Mouse (Mus musculus): ENCODE data around the gene Mri1. TPM values are rescaled to one million over a fixed set of nuclear protein-coding genes. Genes with fewer than 3 reads are reported as not detected.

The Mri1 gene
- polyA plus RNA-seq, 1 experiment: 13.0 TPM

GRCm38 (mm10) chr8:84255858-84256257, 1.3 kb downstream of the Mri1 start:
- peak overlapping the region; percentile 87; the same call in 1 of the 2 replicates for H3K4me3 ChIP-seq (ENCODE audit: insufficient read depth, low read depth, low read length)
- H3K27ac ChIP-seq (replicated peaks; ENCODE audit: low read depth, low read length): no peak overlapping the region
- peaks cover 8% of the 10 kb centered on the region for H3K4me1 ChIP-seq (ENCODE audit: control insufficient read depth, insufficient read depth, insufficient read length, low read length)

DNA sequence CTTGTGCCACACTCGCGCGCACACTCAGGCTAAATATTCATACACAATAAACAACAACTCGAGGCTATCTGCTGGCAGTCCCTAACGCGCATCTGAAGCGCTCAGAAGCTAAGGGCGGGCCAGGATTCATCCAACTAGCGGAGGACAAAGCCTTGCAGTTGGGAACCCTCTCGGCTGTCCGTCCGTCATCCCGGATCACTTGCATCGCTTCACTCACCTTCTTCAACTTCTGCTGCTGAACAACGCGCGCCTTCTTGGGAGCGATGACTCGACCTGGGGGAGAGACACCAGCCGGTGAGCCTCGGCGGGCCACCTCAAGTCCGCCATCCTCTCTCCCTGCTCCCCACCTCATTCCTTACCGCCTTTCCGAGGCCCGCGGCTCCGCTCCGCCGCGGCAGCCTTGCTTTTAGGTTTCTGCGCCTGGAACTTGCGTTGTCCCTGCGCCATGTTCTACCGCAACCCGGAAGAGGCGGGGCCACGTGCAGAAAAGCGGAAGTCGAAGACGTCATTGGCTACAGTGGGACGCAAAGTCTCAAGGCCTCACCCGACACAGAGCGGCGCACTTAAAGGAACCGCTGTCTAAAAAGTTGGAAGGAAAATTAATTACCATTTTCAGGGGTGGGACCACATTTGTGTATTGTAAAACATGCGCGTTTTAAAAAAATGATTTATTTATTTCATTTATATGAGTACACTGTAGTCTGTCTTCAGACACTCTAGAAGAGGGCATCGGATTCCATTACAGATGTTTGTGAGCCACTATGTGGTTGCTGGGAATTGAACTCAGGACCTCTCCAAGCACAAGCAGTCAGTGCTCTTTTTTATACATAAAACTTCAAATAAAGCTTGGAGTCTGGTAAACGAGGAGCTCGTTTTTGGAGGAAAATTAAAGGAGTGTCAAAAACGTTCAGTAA, 7.6 kb downstream of the Mri1 start, which contains the start of gene D8Ertd738e:
Gene D8Ertd738e (minus strand): TSS at position 463 of the 914 bp plus-strand sequence.
- peaks cover 3% of the 10 kb centered on the region for H3K4me1 ChIP-seq (ENCODE audit: control insufficient read depth, insufficient read depth, insufficient read length, low read length)
- H3K4me3 ChIP-seq (ENCODE audit: insufficient read depth, low read depth, low read length): peak within 1 kb of the TSS; percentile 96
- H3K27ac ChIP-seq (replicated peaks; ENCODE audit: low read depth, low read length): peak within 1 kb of the TSS; percentile 91

- H3K4me1 ChIP-seq (ENCODE audit: control insufficient read depth, insufficient read depth, insufficient read length, low read length): no peaks in the 10 kb centered on the region
- no peak overlapping the region for H3K4me3 ChIP-seq (ENCODE audit: insufficient read depth, low read depth, low read length)
- no peak overlapping the region for H3K27ac ChIP-seq (replicated peaks; ENCODE audit: low read depth, low read length)
Measured at GRCm38 (mm10) chr8:84241821-84242220, 15.3 kb downstream of the Mri1 start.

- H3K27ac ChIP-seq (replicated peaks; ENCODE audit: low read depth, low read length): no peak overlapping the region
- H3K4me3 ChIP-seq (ENCODE audit: insufficient read depth, low read depth, low read length): no peak overlapping the region
Measured at GRCm38 (mm10) chr8:84241167-84241566, 16.0 kb downstream of the Mri1 start.

DNA sequence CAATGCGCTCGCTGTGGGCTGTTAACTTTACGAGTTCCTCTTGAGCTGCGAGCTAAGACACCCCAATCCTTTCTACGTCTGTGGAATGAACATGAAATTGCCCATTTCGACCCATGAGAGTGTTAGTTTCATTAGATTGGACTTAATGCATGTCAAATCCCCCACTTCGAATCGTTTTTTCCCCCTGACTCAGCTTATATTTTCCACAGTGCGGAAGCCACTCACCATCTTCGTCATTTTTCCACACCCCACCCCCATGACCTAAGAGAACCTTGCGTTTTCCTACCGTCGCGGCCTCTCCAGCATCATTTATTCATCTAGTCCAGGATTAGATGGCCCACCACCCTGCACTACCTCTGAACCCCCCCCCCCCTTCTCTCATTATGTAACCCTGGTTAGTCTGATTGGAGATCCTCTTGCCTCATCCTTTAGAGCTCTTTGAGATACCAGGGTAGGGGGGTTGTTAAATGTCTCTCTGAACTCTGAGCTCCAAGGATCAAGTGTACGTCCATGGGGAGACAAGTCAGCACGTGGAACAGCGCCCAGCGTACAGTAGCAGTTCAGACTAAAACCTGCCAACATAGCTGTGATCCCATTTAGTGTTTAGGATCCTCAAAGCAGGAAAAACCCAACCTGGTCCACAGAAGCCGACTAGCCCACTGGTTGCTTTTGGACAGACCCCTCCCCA, 19.4 kb downstream of the Mri1 start:
- peaks cover 8% of the 10 kb centered on the region; the same call in 1 of the 2 replicates for H3K4me1 ChIP-seq (ENCODE audit: control insufficient read depth, insufficient read depth, insufficient read length, low read length)
- H3K27ac ChIP-seq (replicated peaks; ENCODE audit: low read depth, low read length): peak overlapping the region; percentile 77
- peak overlapping the region; percentile 72 for H3K4me3 ChIP-seq (ENCODE audit: insufficient read depth, low read depth, low read length)

More at GRCm38 (mm10) chr8:84241167-84241566, 16.0 kb downstream of the Mri1 start:
- peaks cover under 1% of the 10 kb centered on the region; the same call in 1 of the 2 replicates for H3K4me1 ChIP-seq (ENCODE audit: control insufficient read depth, insufficient read depth, insufficient read length, low read length)

DNA sequence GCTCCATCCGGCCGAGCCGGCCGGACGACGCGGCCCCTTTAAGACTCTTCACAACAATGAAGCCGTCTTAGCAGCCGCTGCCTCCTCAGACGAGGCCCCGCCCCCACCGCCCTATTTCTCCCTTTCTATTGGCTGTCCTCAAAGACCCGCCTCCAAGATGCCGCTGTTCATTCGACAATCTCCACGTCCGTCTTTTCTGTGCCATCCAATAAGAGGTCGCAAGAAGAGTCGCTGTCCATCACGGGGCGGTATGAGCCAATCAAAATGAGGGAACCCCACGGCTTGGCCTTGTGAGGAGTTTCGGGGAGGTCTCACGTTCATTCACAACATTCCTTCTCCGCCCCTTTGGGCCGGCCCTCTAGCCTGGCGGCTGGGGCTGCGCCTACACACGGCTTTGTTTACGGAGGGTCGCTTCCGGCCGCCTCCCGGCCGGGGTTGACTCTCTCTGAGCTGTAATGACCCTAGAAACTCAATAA, 20.1 kb downstream of the Mri1 start, which contains the start of gene Zswim4:
Gene Zswim4 (minus strand): TSS at position 58 of the 476 bp plus-strand sequence.
- H3K4me1 ChIP-seq (ENCODE audit: control insufficient read depth, insufficient read depth, insufficient read length, low read length): peaks cover 8% of the 10 kb centered on the region; the same call in 1 of the 2 replicates
- peak within 1 kb of the TSS; percentile 72 for H3K4me3 ChIP-seq (ENCODE audit: insufficient read depth, low read depth, low read length)
- peak within 1 kb of the TSS; percentile 77 for H3K27ac ChIP-seq (replicated peaks; ENCODE audit: low read depth, low read length)

DNA sequence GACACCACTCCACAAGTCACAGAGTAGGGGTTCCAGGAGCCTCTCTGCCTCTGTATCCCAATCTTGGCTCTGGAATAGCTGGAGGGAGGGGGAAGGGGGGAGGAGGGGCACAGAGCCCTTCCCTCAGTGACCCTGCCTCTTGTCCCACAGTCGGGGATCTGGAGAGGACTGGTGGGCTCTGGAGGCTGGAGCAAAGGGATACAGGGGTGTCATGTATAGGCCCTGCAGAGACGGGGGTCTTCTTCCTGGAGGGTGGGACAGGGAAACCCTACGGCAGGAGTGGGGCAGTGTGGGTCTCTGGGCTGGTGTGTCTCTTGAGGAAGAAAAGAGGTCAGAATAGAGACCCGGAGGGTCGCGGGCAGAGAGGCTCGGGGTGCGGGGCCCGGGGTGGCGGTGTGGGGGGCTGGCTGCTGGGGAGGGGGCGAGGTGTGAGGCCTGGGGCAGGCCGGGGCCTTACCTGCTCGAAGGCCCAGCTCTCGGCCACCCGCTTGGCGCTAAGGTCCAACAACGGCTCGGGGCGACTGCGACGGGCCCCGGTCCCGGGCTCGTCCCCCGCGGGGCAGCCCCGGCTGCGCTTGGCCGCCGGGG, 20.6 kb downstream of the Mri1 start:
- Histone ChIP-seq H3K4me1 (ENCODE audit: control insufficient read depth, insufficient read depth, insufficient read length, low read length) (peaks cover 8% of the 10 kb centered on the region; the same call in 1 of the 2 replicates), H3K27ac (replicated peaks; ENCODE audit: low read depth, low read length) (peak overlapping the region; percentile 38; the same call in 1 of the 2 replicates), H3K4me3 (ENCODE audit: insufficient read depth, low read depth, low read length) (peak overlapping the region; percentile 67)

GRCm38 (mm10) chr8:84235746-84236409, 21.2 kb downstream of the Mri1 start:
- H3K27ac ChIP-seq (replicated peaks; ENCODE audit: low read depth, low read length): 0 out of 2 replicates have a peak overlapping the region, but pooled peaks have one; percentile 37
- H3K4me1 ChIP-seq (ENCODE audit: control insufficient read depth, insufficient read depth, insufficient read length, low read length): peaks cover 8% of the 10 kb centered on the region; the same call in 1 of the 2 replicates
- peak overlapping the region; percentile 67 for H3K4me3 ChIP-seq (ENCODE audit: insufficient read depth, low read depth, low read length)

GRCm38 (mm10) chr8:84233055-84233454, 24.1 kb downstream of the Mri1 start:
- H3K4me1 ChIP-seq (ENCODE audit: control insufficient read depth, insufficient read depth, insufficient read length, low read length): peaks cover 8% of the 10 kb centered on the region; the same call in 1 of the 2 replicates
- H3K4me3 ChIP-seq (ENCODE audit: insufficient read depth, low read depth, low read length): no peak overlapping the region
- no peak overlapping the region for H3K27ac ChIP-seq (replicated peaks; ENCODE audit: low read depth, low read length)

DNA sequence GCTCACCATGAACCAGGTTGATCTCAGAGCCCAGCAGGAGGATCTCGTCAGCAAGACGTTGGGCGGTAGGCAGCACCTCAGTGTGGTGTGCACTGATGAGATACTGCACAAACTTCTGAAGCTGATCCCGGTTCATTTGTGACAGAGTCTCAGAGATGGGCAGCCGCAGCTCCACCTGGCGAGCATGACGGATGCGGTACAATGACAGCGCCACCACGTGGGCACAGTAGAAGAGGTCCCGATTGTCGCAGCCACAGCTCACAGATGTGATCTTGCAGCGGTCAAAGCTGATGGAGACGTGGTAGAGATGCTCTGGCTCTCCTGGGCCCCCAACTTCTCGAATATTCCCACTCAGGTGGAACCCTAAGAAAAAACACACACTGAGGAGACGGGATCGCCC, 26.4 kb downstream of the Mri1 start:
- H3K27ac ChIP-seq (replicated peaks; ENCODE audit: low read depth, low read length): no peak overlapping the region
- H3K4me3 ChIP-seq (ENCODE audit: insufficient read depth, low read depth, low read length): no peak overlapping the region

DNA sequence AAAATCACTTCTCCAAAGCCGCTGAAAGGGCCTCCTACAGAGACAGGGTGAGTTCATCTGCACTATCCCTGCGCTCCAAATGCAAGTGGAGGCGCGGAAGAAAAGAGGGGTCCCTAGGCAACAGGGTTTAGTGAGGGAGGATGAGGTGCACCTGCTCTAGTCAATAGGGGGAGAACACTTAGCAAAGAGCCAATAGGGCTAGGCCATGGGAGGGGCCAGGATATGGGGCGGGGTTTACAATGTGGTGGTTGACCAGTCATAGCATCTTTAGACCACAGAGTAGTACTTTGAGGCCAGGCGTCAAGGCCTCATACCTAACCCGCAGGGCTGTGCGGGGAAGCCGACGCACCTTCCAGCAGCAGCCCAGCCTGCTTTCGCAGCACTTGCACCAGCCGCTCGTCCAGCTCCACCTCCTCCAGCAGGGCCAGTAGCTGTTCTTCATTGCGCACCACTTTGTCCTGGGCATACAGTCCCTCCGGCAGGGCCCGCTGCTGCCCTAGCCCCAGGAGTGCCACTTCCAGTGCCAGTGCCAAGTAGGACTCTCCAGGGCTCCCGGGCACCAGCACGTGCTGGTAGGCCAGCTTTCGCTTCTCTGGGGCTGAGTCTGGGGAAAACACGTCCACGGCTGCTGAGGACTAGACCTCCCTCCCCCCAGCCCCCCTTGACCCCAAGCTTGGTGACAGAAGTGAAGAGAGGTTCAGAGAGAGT, 33.6 kb downstream of the Mri1 start:
- Histone ChIP-seq H3K27ac (replicated peaks; ENCODE audit: low read depth, low read length) (no peak overlapping the region), H3K4me3 (ENCODE audit: insufficient read depth, low read depth, low read length) (no peak overlapping the region), H3K4me1 (ENCODE audit: control insufficient read depth, insufficient read depth, insufficient read length, low read length) (no peaks in the 10 kb centered on the region)

More for the DNA sequence above, 26.4 kb downstream of the Mri1 start:
- peaks cover 3% of the 10 kb centered on the region; the same call in 1 of the 2 replicates for H3K4me1 ChIP-seq (ENCODE audit: control insufficient read depth, insufficient read depth, insufficient read length, low read length)

GRCm38 (mm10) chr8:84222566-84223165, 34.5 kb downstream of the Mri1 start:
- Histone ChIP-seq H3K4me1 (ENCODE audit: control insufficient read depth, insufficient read depth, insufficient read length, low read length) (no peaks in the 10 kb centered on the region), H3K27ac (replicated peaks; ENCODE audit: low read depth, low read length) (peak overlapping the region; percentile 55), H3K4me3 (ENCODE audit: insufficient read depth, low read depth, low read length) (no peak overlapping the region)

DNA sequence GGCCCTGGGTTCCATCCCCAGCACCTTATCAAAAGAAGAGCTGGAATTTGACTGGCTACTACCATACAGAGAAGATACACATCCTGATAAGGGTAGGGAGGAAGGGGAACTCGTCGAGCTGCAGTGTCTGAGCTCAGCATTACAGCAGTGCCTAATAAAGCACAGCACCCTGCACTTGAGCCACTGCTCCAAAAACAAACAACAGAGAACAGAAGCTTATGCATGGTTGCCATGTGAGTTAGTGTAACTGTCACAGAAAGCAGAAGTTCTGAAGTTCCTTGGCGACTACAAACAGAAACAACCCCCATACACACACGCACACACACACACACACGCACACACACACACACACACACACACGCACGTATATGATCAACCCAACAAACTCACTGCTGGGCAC, 37.0 kb downstream of the Mri1 start:
- H3K27ac ChIP-seq (replicated peaks; ENCODE audit: low read depth, low read length): peak overlapping the region; percentile 59
- H3K4me3 ChIP-seq (ENCODE audit: insufficient read depth, low read depth, low read length): no peak overlapping the region
- no peaks in the 10 kb centered on the region for H3K4me1 ChIP-seq (ENCODE audit: control insufficient read depth, insufficient read depth, insufficient read length, low read length)
